Mouse (Mus musculus): Measurements from ENCODE around the gene C2cd3. TPM values are rescaled to one million over a fixed set of nuclear protein-coding genes. Genes with fewer than 3 reads are reported as not detected.

C2cd3 gene
- total and polyA plus RNA-seq, 3 experiments, result 8.5 to 23.5 TPM; not detected in 1

GRCm38 (mm10) chr7:100484493-100484892 lies 112.5 kb downstream of the C2cd3 start:
- H3K27ac ChIP-seq (ENCODE audit: control insufficient read depth, low read depth, low read length), result no peak overlapping the region

DNA sequence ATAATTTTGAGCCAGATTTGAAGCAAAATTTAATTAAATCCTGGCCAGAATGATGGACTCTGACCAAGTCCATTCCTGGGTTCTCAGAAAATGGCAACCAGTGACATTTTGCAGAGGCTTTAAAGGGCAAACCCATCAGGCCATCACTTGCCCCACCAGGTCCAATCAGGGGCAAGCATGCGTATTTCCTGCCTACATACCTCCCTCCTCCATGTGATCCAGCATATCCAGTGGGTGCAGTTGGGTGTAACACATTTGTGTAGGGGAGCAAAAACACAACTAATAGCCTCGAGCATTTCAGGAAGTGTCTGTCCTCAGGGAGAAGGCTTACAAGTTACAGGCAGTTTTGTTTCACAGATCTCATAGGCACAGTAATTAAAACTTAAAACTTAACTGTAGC lies 115.3 kb downstream of the C2cd3 start:
- H3K9ac ChIP-seq (ENCODE audit: control insufficient read depth, low read depth, low read length, poor library complexity, severe bottlenecking), result no peak overlapping the region
- no peaks in the 10 kb centered on the region for H3K79me2 ChIP-seq (ENCODE audit: control insufficient read depth, insufficient read depth, low read length, poor library complexity)
- H3K4me1 ChIP-seq (ENCODE audit: control insufficient read depth in 1 of 2, insufficient read depth in 2 of 2, low read length in 2 of 2), result no peaks in the 10 kb centered on the region
- TF ChIP-seq POLR2AphosphoS2 (IDR thresholded peaks at IDR 0.05; ENCODE audit: low read length), result no peak
- H3K4me3 ChIP-seq (ENCODE audit: control insufficient read depth in 1 of 2, insufficient read depth in 1 of 2, low read depth in 2 of 2, low read length in 2 of 2), result no peak overlapping the region
- DNase-seq (ENCODE audit: low read depth, low spot score), result no peak
- no peaks in the 10 kb centered on the region for H3K9me3 ChIP-seq (replicated peaks; ENCODE audit: insufficient read depth, low read length)
- H3K27ac ChIP-seq (ENCODE audit: control insufficient read depth, low read depth, low read length), result no peak overlapping the region
- H3K27me3 ChIP-seq (ENCODE audit: control insufficient read depth in 1 of 2, insufficient read depth in 2 of 2, low read length in 2 of 2), result no peaks in the 10 kb centered on the region
- H3K36me3 ChIP-seq (ENCODE audit: control insufficient read depth in 1 of 2, insufficient read depth in 2 of 2, low read length in 2 of 2), result peaks cover 0 to 3% of the 10 kb centered on the region in 2 experiments; a peak in 2 of 4 replicates

More at GRCm38 (mm10) chr7:100484493-100484892, 112.5 kb downstream of the C2cd3 start:
- TF ChIP-seq MAFK (IDR thresholded peaks at IDR 0.05; ENCODE audit: borderline replicate concordance, low read depth, low read length), result no peak
- Histone ChIP-seq H3K36me3 (ENCODE audit: control insufficient read depth in 1 of 2, insufficient read depth in 2 of 2, low read length in 2 of 2) (no peaks in the 10 kb centered on the region), H3K4me3 (ENCODE audit: control insufficient read depth in 1 of 2, insufficient read depth in 1 of 2, low read depth in 2 of 2, low read length in 2 of 2) (no peak overlapping the region), H3K9me3 (replicated peaks; ENCODE audit: insufficient read depth, low read length) (no peaks in the 10 kb centered on the region), H3K9ac (ENCODE audit: control insufficient read depth, low read depth, low read length, poor library complexity, severe bottlenecking) (no peak overlapping the region), H3K27me3 (ENCODE audit: control insufficient read depth in 1 of 2, insufficient read depth in 2 of 2, low read length in 2 of 2) (no peaks in the 10 kb centered on the region), H3K4me1 (ENCODE audit: control insufficient read depth in 1 of 2, insufficient read depth in 2 of 2, low read length in 2 of 2) (no peaks in the 10 kb centered on the region), H3K79me2 (ENCODE audit: control insufficient read depth, insufficient read depth, low read length, poor library complexity) (no peaks in the 10 kb centered on the region)
- DNase-seq (ENCODE audit: low read depth, low spot score), result no peak

GRCm38 (mm10) chr7:100488474-100489048 lies 116.5 kb downstream of the C2cd3 start:
- Histone ChIP-seq H3K27me3 (ENCODE audit: control insufficient read depth in 1 of 2, insufficient read depth in 2 of 2, low read length in 2 of 2) (no peaks in the 10 kb centered on the region), H3K4me1 (ENCODE audit: control insufficient read depth in 1 of 2, insufficient read depth in 2 of 2, low read length in 2 of 2) (no peaks in the 10 kb centered on the region), H3K9ac (ENCODE audit: control insufficient read depth, low read depth, low read length, poor library complexity, severe bottlenecking) (no peak overlapping the region), H3K4me3 (ENCODE audit: control insufficient read depth in 1 of 2, insufficient read depth in 1 of 2, low read depth in 2 of 2, low read length in 2 of 2) (no peak overlapping the region), H3K27ac (ENCODE audit: control insufficient read depth, low read depth, low read length) (no peak overlapping the region), H3K9me3 (replicated peaks; ENCODE audit: insufficient read depth, low read length) (no peaks in the 10 kb centered on the region), H3K36me3 (ENCODE audit: control insufficient read depth in 1 of 2, insufficient read depth in 2 of 2, low read length in 2 of 2) (peaks cover 0 to 3% of the 10 kb centered on the region in 2 experiments; a peak in 2 of 4 replicates), H3K79me2 (ENCODE audit: control insufficient read depth, insufficient read depth, low read length, poor library complexity) (peaks cover 8% of the 10 kb centered on the region)
- no peak for DNase-seq (ENCODE audit: low read depth, low spot score)
- no peak for TF ChIP-seq MYB (IDR thresholded peaks at IDR 0.05; ENCODE audit: low read depth, low read length)

GRCm38 (mm10) chr7:100492391-100493116 lies 120.5 kb downstream of the C2cd3 start:
- no peaks in the 10 kb centered on the region for H3K9me3 ChIP-seq (replicated peaks; ENCODE audit: insufficient read depth, low read length)
- H3K4me1 ChIP-seq (ENCODE audit: control insufficient read depth in 1 of 2, insufficient read depth in 2 of 2, low read length in 2 of 2), result peaks cover 3 to 12% of the 10 kb centered on the region in 2 experiments; a peak in 3 of 4 replicates
- peak overlapping the region; percentile 90 for H3K9ac ChIP-seq (ENCODE audit: control insufficient read depth, low read depth, low read length, poor library complexity, severe bottlenecking)
- H3K36me3 ChIP-seq (ENCODE audit: control insufficient read depth in 1 of 2, insufficient read depth in 2 of 2, low read length in 2 of 2), result peaks cover 0 to 11% of the 10 kb centered on the region in 2 experiments; a peak in 3 of 4 replicates
- H3K27ac ChIP-seq (ENCODE audit: control insufficient read depth, low read depth, low read length), result peak overlapping the region; percentile 99
- no peaks in the 10 kb centered on the region for H3K27me3 ChIP-seq (ENCODE audit: control insufficient read depth in 1 of 2, insufficient read depth in 2 of 2, low read length in 2 of 2)
- peak; percentile 88 for DNase-seq (ENCODE audit: low read depth, low spot score)
- H3K79me2 ChIP-seq (ENCODE audit: control insufficient read depth, insufficient read depth, low read length, poor library complexity), result peaks cover 37% of the 10 kb centered on the region
- H3K4me3 ChIP-seq (ENCODE audit: control insufficient read depth in 1 of 2, insufficient read depth in 1 of 2, low read depth in 2 of 2, low read length in 2 of 2), result peak overlapping the region; percentile 54 to 69
- TF ChIP-seq GABPA (IDR thresholded peaks at IDR 0.05; ENCODE audit: low read depth, low read length) (no peak), ZMIZ1 (IDR thresholded peaks at IDR 0.05; ENCODE audit: low read depth, low read length) (no peak), ELF1 (IDR thresholded peaks at IDR 0.05; ENCODE audit: low read depth, low read length) (peak; percentile 71), ETS1 (IDR thresholded peaks at IDR 0.05; ENCODE audit: low read depth, low read length) (peak; percentile 69; the same call in 1 of the 2 replicates), MAX (IDR thresholded peaks at IDR 0.05; ENCODE audit: low read length) (no peak), SIN3A (IDR thresholded peaks at IDR 0.05; ENCODE audit: low read length) (peak; percentile 69), TBP (IDR thresholded peaks at IDR 0.05; ENCODE audit: low read depth, low read length) (peak; percentile 52), CHD1 (IDR thresholded peaks at IDR 0.05; ENCODE audit: low read depth, low read length) (no peak), POLR2A (IDR thresholded peaks at IDR 0.05; ENCODE audit: control insufficient read depth in 1 of 2, insufficient read depth in 1 of 2, low read depth in 1 of 2, low read length in 2 of 2, poor library complexity in 1 of 2) (peak in 1 of 2 experiments; percentile 32; a peak in 1 of 4 replicates), MYC (IDR thresholded peaks at IDR 0.05; ENCODE audit: low read depth, low read length) (no peak), NELFE (IDR thresholded peaks at IDR 0.05; ENCODE audit: low read depth, low read length) (no peak), MXI1 (IDR thresholded peaks at IDR 0.05; ENCODE audit: low read depth, low read length) (peak; percentile 98), EP300 (IDR thresholded peaks at IDR 0.05; ENCODE audit: low read depth in 1 of 2, low read length in 2 of 2) (0 out of 4 replicates have a peak, but pooled peaks of 1 of the 2 experiments have one; percentile 41), RCOR1 (IDR thresholded peaks at IDR 0.05; ENCODE audit: low read depth, low read length) (0 out of 2 replicates have a peak, but pooled peaks have one; percentile 31), POLR2AphosphoS5 (IDR thresholded peaks at IDR 0.05; ENCODE audit: borderline replicate concordance, low read depth, low read length) (no peak)
